Mouse (Mus musculus) hindbrain, embryonic 11.5 days (tissue): Measurements from ENCODE around the gene Tnfsf11. TPM values are rescaled to one million over a fixed set of nuclear protein-coding genes. Genes with fewer than 3 reads are reported as not detected.

Experiments used
- ATAC-seq: fragments of 200-750 bp; cut with Nextera tagmentation; 2 replicates; pipeline ENCODE4 v1.8.0; 2017; ENCODE audit warnings: mild to moderate bottlenecking, moderate TSS enrichment, moderate library complexity; ENCODE audit not compliant: low FRiP score
- DNase-seq: peaks from one replicate; pipeline ENCODE4 v3.0.0-alpha.2; 2015; ENCODE audit warnings: low spot score
- H3K27ac ChIP-seq: fragments of 300-500 bp; sonication (generic); 2 replicates; pipeline ENCODE4 v1.5.1; 2014; ENCODE audit warnings: mild to moderate bottlenecking, low read depth, low read length
- H3K27me3 ChIP-seq: fragments of 300-500 bp; sonication (generic); 2 replicates; pipeline ENCODE4 v1.6.1; 2014; ENCODE audit warnings: mild to moderate bottlenecking, low read length, moderate library complexity, mixed read lengths; ENCODE audit not compliant: control insufficient read depth, insufficient read depth
- H3K36me3 ChIP-seq: fragments of 300-500 bp; sonication (generic); 2 replicates; pipeline ENCODE4 v1.6.1; 2014; ENCODE audit warnings: mild to moderate bottlenecking, low read length, moderate library complexity, mixed read lengths; ENCODE audit not compliant: control insufficient read depth, insufficient read depth
- H3K4me1 ChIP-seq: fragments of 300-500 bp; sonication (generic); replicated peaks from 2 replicates; pipeline ENCODE4 v1.6.1; 2014; ENCODE audit warnings: low read length, mixed read lengths; ENCODE audit not compliant: control insufficient read depth, insufficient read depth
- H3K4me2 ChIP-seq: fragments of 300-500 bp; sonication (generic); replicated peaks from 2 replicates; pipeline ENCODE4 v1.6.1; 2014; ENCODE audit warnings: mild to moderate bottlenecking, low read depth, low read length
- H3K4me3 ChIP-seq: fragments of 300-500 bp; sonication (generic); 2 replicates; pipeline ENCODE4 v1.5.1; 2014; ENCODE audit warnings: low read depth, low read length
- H3K9ac ChIP-seq: fragments of 300-500 bp; sonication (generic); 2 replicates; pipeline ENCODE4 v1.6.1; 2014; ENCODE audit warnings: low read depth, low read length
- H3K9me3 ChIP-seq: fragments of 300-500 bp; sonication (generic); 2 replicates; pipeline ENCODE4 v1.6.1; 2016; ENCODE audit warnings: low read length; ENCODE audit not compliant: control insufficient read depth
- WGBS: fragments of 180-500 bp; shearing (Covaris S2); extraction: QIAGEN DNeasy Blood & Tissue Kit; methylation state at CpG from one replicate; pipeline ENCODE4 v1.1.7; 2014; 5-methylcytosine and 5-hydroxymethylcytosine counted together
- polyA plus RNA-seq: library from polyadenylated mRNA; unstranded; fragments of >200 nt; fragmentation: Nextera tagmentation; extraction: Ambion mirVana; gene quantifications from 2 replicates; pipeline ENCODE4 v1.2.1, GENCODE M21; 2014

Gene Tnfsf11
- polyA plus RNA-seq, 1 experiment from 2014 or later, result 0.08 TPM

- WGBS, result 90% methylated on average over 3 of the region's 3 CpGs
- no peak for ATAC-seq
Observed at GRCm38 (mm10) chr14:78300914-78301313, 6.9 kb downstream of the Tnfsf11 start.

DNA sequence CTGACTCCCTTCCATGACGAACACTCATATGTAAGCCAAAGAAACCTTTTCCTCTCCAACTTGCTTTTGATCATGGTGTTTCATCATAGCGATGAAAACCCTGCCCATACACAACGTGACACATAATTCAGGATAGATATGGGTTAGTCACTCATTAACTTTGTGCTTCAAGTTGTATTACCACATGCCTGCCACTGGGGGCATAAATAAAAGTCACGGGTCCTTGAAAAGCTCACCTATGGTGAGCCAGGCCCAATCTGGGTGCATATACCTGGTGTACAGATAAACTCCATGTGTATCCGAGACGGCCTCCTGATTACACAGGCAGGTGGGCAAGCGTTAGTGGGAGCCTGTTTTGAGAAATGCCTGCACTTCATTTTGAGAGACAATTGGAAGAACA is 15.2 kb downstream of the Tnfsf11 start:
- ATAC-seq (no peak), DNase-seq (no peak)
- no peaks in the 10 kb centered on the region for H3K36me3 ChIP-seq
- H3K27me3 ChIP-seq, result 0 out of 2 replicates have a peak, but pooled peaks cover 3% of the 10 kb centered on the region
- no peak overlapping the region for H3K9ac ChIP-seq
- no peaks in the 10 kb centered on the region; the same call in 1 of the 2 replicates for H3K4me1 ChIP-seq
- 96% methylated on average over 7 of the region's 7 CpGs for WGBS
- H3K27ac ChIP-seq, result no peak overlapping the region
- H3K4me3 ChIP-seq, result no peak overlapping the region
- no peaks in the 10 kb centered on the region for H3K9me3 ChIP-seq
- no peak overlapping the region for H3K4me2 ChIP-seq

More at GRCm38 (mm10) chr14:78300914-78301313, 6.9 kb downstream of the Tnfsf11 start:
- Histone ChIP-seq H3K36me3 (no peaks in the 10 kb centered on the region), H3K4me2 (no peak overlapping the region), H3K27me3 (peaks cover 2% of the 10 kb centered on the region; the same call in 1 of the 2 replicates), H3K9ac (no peak overlapping the region), H3K4me1 (no peaks in the 10 kb centered on the region), H3K9me3 (no peaks in the 10 kb centered on the region), H3K4me3 (no peak overlapping the region), H3K27ac (no peak overlapping the region)
- no peak for DNase-seq

DNA sequence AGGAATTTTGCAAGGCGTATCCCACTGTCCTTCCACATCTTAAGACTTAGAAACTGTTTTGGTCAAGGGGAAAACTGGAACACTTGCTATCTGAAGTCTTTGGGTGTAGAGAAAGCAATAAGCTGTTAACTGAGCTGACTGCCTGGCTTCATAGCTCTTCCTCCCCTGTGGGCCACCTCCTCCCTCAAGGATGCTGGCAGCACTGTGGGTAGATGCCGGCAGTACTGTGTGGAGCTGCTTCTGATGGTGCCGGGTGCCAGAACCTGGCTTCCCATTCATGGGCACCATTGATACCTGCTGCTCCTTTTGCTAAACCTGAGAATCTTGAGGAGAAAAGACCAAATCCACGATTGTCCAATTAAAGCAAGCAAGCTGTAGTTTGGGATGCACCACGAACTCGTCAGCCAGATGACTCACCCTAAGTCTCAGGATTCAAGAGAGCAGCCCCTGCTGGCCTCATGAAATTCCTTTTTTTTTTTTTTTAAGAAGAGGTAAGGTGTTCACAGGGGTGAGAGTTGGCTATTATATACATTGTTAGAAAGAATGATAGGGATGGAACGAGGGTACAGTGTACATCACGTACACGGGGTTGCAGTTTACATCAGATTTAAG is 17.8 kb downstream of the Tnfsf11 start:
- Histone ChIP-seq H3K4me1 (no peaks in the 10 kb centered on the region; the same call in 1 of the 2 replicates), H3K27me3 (0 out of 2 replicates have a peak, but pooled peaks cover 3% of the 10 kb centered on the region), H3K9ac (no peak overlapping the region), H3K27ac (no peak overlapping the region), H3K4me3 (no peak overlapping the region), H3K9me3 (no peaks in the 10 kb centered on the region), H3K4me2 (no peak overlapping the region), H3K36me3 (no peaks in the 10 kb centered on the region)
- ATAC-seq (no peak), DNase-seq (no peak)
- 70% methylated on average over 9 of the region's 9 CpGs for WGBS

DNA sequence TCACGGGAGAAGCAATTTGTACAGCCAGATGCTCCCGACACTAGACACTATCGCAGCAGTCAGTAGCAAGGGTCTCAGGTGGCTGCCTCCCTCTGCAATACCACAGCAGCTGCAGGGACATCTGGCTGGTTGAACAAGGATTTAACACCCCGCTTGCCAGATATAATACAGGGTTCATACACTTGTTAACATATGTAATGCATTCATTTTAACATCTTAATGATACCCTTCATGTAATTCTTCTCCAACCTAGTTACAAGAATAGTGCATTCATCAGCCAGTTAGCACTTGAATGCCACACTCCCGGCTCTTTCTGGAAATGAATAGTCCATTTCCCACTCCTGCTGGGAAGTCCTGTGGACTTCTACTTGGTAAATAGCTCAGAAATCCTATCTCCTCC is 18.9 kb downstream of the Tnfsf11 start:
- Histone ChIP-seq H3K27ac (peak overlapping the region; percentile 42; the same call in 1 of the 2 replicates), H3K4me3 (no peak overlapping the region), H3K27me3 (0 out of 2 replicates have a peak, but pooled peaks cover 3% of the 10 kb centered on the region), H3K36me3 (no peaks in the 10 kb centered on the region), H3K9ac (no peak overlapping the region), H3K9me3 (no peaks in the 10 kb centered on the region), H3K4me1 (no peaks in the 10 kb centered on the region; the same call in 1 of the 2 replicates), H3K4me2 (no peak overlapping the region)
- DNase-seq (peak; percentile 69), ATAC-seq (peak; percentile 84)
- WGBS, result 11% methylated on average over 5 of the region's 5 CpGs

DNA sequence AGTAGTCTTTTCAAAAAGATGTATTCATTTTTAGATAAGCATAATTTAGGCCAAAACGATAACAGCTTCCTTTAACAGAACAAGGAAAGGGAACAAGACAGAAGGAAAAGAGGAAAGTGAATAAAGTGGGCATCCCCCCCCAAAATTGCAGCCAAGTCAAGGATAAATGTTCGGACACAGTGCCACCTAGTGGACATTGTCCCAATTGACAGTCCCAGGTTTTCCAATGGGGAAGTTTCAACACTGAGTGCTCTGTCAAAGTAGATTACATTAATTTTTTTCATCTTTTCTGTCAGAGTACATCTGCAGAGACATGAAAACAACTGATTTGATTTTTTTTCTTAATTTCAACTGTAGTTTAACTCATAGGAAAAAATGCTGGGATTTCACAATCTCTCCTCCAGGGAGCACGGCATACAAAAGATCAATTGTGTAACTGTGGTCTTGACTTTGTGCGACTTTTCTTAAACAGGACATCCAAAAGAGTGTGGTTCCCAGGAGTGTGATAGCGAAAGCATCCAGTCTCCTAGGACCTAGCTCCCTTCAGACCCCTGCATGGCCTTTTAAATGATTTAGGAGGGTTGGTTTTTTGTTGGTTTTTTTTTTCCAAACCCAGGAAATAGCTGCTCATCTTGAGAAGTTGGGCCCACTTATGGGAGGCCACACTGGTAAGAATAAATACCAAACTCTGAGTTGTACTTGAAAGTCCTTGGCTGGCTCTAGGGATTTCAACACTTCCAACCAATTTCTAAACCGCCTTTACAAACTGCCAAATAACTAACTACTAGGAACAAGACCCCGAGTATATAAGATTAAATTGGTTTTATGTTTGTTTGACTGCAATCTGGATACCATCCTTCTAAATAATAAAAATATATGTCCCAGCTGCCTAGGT is 19.7 kb downstream of the Tnfsf11 start:
- Histone ChIP-seq H3K4me3 (no peak overlapping the region), H3K9me3 (no peaks in the 10 kb centered on the region), H3K36me3 (no peaks in the 10 kb centered on the region), H3K4me1 (no peaks in the 10 kb centered on the region; the same call in 1 of the 2 replicates), H3K27me3 (0 out of 2 replicates have a peak, but pooled peaks cover 3% of the 10 kb centered on the region), H3K9ac (no peak overlapping the region), H3K27ac (no peak overlapping the region), H3K4me2 (no peak overlapping the region)
- 31% methylated on average over 7 of the region's 7 CpGs for WGBS
- peak; percentile 83 for DNase-seq
- ATAC-seq, result no peak

GRCm38 (mm10) chr14:78286011-78286548 is 21.8 kb downstream of the Tnfsf11 start:
- H3K36me3 ChIP-seq, result no peaks in the 10 kb centered on the region
- H3K4me2 ChIP-seq, result no peak overlapping the region
- no peaks in the 10 kb centered on the region; the same call in 1 of the 2 replicates for H3K4me1 ChIP-seq
- H3K27me3 ChIP-seq, result 0 out of 2 replicates have a peak, but pooled peaks cover 3% of the 10 kb centered on the region
- H3K27ac ChIP-seq, result no peak overlapping the region
- H3K9ac ChIP-seq, result no peak overlapping the region
- H3K4me3 ChIP-seq, result no peak overlapping the region
- H3K9me3 ChIP-seq, result no peaks in the 10 kb centered on the region
- 36% methylated on average over 5 of the region's 5 CpGs for WGBS
- ATAC-seq (no peak), DNase-seq (no peak)

DNA sequence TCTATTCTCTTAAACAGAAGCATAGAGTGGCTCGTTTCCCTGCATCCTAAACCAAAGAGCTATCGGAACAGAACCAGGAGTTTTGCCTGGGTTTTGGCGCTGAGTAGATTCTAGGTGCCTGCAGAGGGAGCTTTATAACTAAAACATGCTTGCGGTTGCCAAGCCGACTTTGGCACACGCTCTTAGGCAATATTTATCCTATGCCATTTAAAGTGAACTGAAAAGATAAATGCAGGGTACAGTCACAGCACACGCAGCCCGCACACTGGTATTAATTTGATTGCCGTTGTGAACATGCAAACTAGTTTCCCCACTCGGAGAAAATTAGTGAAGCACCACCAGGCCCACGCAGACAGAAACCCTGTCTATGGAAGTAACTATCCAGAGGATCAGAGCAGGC is 25.4 kb downstream of the Tnfsf11 start:
- Histone ChIP-seq H3K4me2 (no peak overlapping the region), H3K27ac (no peak overlapping the region), H3K9ac (no peak overlapping the region), H3K4me3 (no peak overlapping the region), H3K9me3 (no peaks in the 10 kb centered on the region), H3K4me1 (no peaks in the 10 kb centered on the region), H3K27me3 (no peaks in the 10 kb centered on the region), H3K36me3 (no peaks in the 10 kb centered on the region)
- 91% methylated on average over 11 of the region's 11 CpGs for WGBS
- ATAC-seq (no peak), DNase-seq (no peak)

DNA sequence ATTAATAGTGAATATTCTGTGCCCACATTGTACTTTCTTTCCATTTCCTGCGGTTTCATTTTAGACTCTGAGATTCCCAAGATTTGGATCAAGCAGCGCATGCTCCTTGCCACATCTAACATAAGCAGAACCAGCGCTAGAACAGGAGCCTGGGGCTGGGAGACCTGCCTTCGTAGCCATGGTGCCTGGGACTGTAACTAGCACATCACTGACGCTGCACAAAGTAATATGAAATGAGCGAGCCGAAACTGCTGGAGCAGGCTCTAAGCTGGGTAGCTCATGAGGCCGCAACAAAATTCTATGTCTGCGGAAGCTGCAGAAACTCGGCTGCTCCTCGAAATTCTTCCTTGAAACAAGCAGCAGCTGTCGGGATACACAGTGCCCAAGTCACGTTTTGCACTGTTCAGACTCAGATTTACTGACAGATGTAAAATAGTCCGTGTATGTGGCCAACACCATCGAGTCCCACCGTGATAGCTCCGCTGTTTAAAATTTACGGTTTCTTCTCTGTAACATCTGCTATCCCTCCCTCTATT is 31.4 kb downstream of the Tnfsf11 start:
- WGBS, result 88% methylated on average over 18 of the region's 18 CpGs
- no peak overlapping the region for H3K27ac ChIP-seq
- DNase-seq (no peak), ATAC-seq (no peak)
- H3K9me3 ChIP-seq, result no peaks in the 10 kb centered on the region
- H3K27me3 ChIP-seq, result no peaks in the 10 kb centered on the region
- no peaks in the 10 kb centered on the region for H3K36me3 ChIP-seq
- no peak overlapping the region for H3K4me3 ChIP-seq
- H3K9ac ChIP-seq, result no peak overlapping the region
- H3K4me2 ChIP-seq, result no peak overlapping the region
- no peaks in the 10 kb centered on the region for H3K4me1 ChIP-seq
